Mouse (Mus musculus) hindbrain, embryonic 12.5 days (tissue): ENCODE results near the gene Cwc22. TPM values are rescaled to one million over a fixed set of nuclear protein-coding genes. Genes with fewer than 3 reads are reported as not detected.
"Not testable (repeated sequence)": the region's sequence is repeated elsewhere in the genome, so short reads cannot be mapped to it uniquely, and the experiment has no call there.

Experiments used
- ATAC-seq: fragments of 200-750 bp; cut with Nextera tagmentation; 2 replicates; pipeline ENCODE4 v1.8.0; 2017; ENCODE audit warnings: moderate TSS enrichment; ENCODE audit not compliant: low FRiP score
- H3K27ac ChIP-seq: fragments of 300-500 bp; sonication (generic); 2 replicates; pipeline ENCODE4 v1.5.1; 2016; ENCODE audit warnings: mild to moderate bottlenecking
- H3K27me3 ChIP-seq: fragments of 300-500 bp; sonication (generic); 2 replicates; pipeline ENCODE4 v1.6.1; 2016; ENCODE audit warnings: mild to moderate bottlenecking
- H3K36me3 ChIP-seq: fragments of 300-500 bp; sonication (generic); 2 replicates; pipeline ENCODE4 v1.6.1; 2016; ENCODE audit warnings: mild to moderate bottlenecking
- H3K4me1 ChIP-seq: fragments of 300-500 bp; sonication (generic); 2 replicates; pipeline ENCODE4 v1.6.1; 2016
- H3K4me2 ChIP-seq: fragments of 300-500 bp; sonication (generic); replicated peaks from 2 replicates; pipeline ENCODE4 v1.6.1; 2016; ENCODE audit warnings: mild to moderate bottlenecking
- H3K4me3 ChIP-seq: fragments of 300-500 bp; sonication (generic); 2 replicates; pipeline ENCODE4 v1.5.1; 2016; ENCODE audit warnings: mild to moderate bottlenecking
- H3K9ac ChIP-seq: fragments of 300-500 bp; sonication (generic); 2 replicates; pipeline ENCODE4 v1.6.1; 2016; ENCODE audit warnings: mild to moderate bottlenecking, moderate library complexity
- H3K9me3 ChIP-seq: fragments of 300-500 bp; sonication (generic); replicated peaks from 2 replicates; pipeline ENCODE4 v1.6.1; 2016; ENCODE audit warnings: mild to moderate bottlenecking
- WGBS: fragments of 180-500 bp; shearing (Covaris S2); methylation state at CpG from one replicate; pipeline ENCODE4 v1.1.7; 2016; 5-methylcytosine and 5-hydroxymethylcytosine counted together
- polyA plus RNA-seq: library from polyadenylated mRNA; unstranded; fragments of >200 nt; fragmentation: Nextera tagmentation; extraction: Ambion mirVana; gene quantifications from 2 replicates; pipeline ENCODE4 v1.2.1, GENCODE M21; 2016

Gene Cwc22
- polyA plus RNA-seq, 1 experiment from 2014 or later, result 30.3 TPM

GRCm38 (mm10) chr2:77901269-77901668 lies 44.9 kb downstream of the Cwc22 start:
- H3K27ac ChIP-seq, result no peak overlapping the region
- H3K9ac ChIP-seq, result no peak overlapping the region
- ATAC-seq, result no peak
- 96% methylated on average over 5 of the region's 5 CpGs for WGBS
- H3K4me1 ChIP-seq, result no peaks in the 10 kb centered on the region
- no peak overlapping the region for H3K4me2 ChIP-seq
- no peaks in the 10 kb centered on the region for H3K9me3 ChIP-seq
- no peak overlapping the region for H3K4me3 ChIP-seq
- peaks cover 70% of the 10 kb centered on the region for H3K36me3 ChIP-seq
- H3K27me3 ChIP-seq, result no peaks in the 10 kb centered on the region

- Histone ChIP-seq H3K4me3 (no peak overlapping the region), H3K27me3 (no peaks in the 10 kb centered on the region), H3K9ac (no peak overlapping the region), H3K4me1 (no peaks in the 10 kb centered on the region), H3K36me3 (peaks cover 69% of the 10 kb centered on the region), H3K27ac (no peak overlapping the region), H3K4me2 (no peak overlapping the region), H3K9me3 (no peaks in the 10 kb centered on the region)
- WGBS, result 96% methylated on average over 5 of the region's 5 CpGs
- no peak for ATAC-seq
Measured at GRCm38 (mm10) chr2:77900741-77901140, 45.4 kb downstream of the Cwc22 start.

GRCm38 (mm10) chr2:77900111-77900510 lies 46.1 kb downstream of the Cwc22 start:
- Histone ChIP-seq H3K36me3 (peaks cover 64% of the 10 kb centered on the region), H3K27me3 (no peaks in the 10 kb centered on the region), H3K4me2 (no peak overlapping the region), H3K4me1 (no peaks in the 10 kb centered on the region), H3K9me3 (no peaks in the 10 kb centered on the region), H3K9ac (no peak overlapping the region), H3K27ac (no peak overlapping the region), H3K4me3 (no peak overlapping the region)
- ATAC-seq, result no peak
- 86% methylated on average over 2 of the region's 2 CpGs for WGBS

- H3K36me3 ChIP-seq, result peaks cover 62% of the 10 kb centered on the region
- no peaks in the 10 kb centered on the region for H3K27me3 ChIP-seq
- no peaks in the 10 kb centered on the region for H3K4me1 ChIP-seq
- H3K4me3 ChIP-seq, result no peak overlapping the region
- no peaks in the 10 kb centered on the region for H3K9me3 ChIP-seq
- no peak overlapping the region for H3K4me2 ChIP-seq
- ATAC-seq, result no peak
- H3K9ac ChIP-seq, result no peak overlapping the region
- no peak overlapping the region for H3K27ac ChIP-seq
- WGBS, result 96% methylated on average over 2 of the region's 2 CpGs
Measured at GRCm38 (mm10) chr2:77898436-77898835, 47.7 kb downstream of the Cwc22 start.

- 93% methylated on average over 5 of the region's 5 CpGs for WGBS
- no peak for ATAC-seq
Measured at GRCm38 (mm10) chr2:77897988-77898387, 48.2 kb downstream of the Cwc22 start.

GRCm38 (mm10) chr2:77897558-77897899 lies 48.6 kb downstream of the Cwc22 start:
- Histone ChIP-seq H3K4me2 (no peak overlapping the region), H3K4me1 (no peaks in the 10 kb centered on the region), H3K9me3 (no peaks in the 10 kb centered on the region), H3K9ac (no peak overlapping the region), H3K27me3 (no peaks in the 10 kb centered on the region), H3K36me3 (peaks cover 63% of the 10 kb centered on the region), H3K27ac (no peak overlapping the region), H3K4me3 (no peak overlapping the region)
- WGBS, result 87% methylated on average over 3 of the region's 3 CpGs
- ATAC-seq, result no peak

More at GRCm38 (mm10) chr2:77897988-77898387, 48.2 kb downstream of the Cwc22 start:
- no peak overlapping the region for H3K4me3 ChIP-seq
- H3K4me2 ChIP-seq, result no peak overlapping the region
- no peaks in the 10 kb centered on the region for H3K27me3 ChIP-seq
- no peaks in the 10 kb centered on the region for H3K9me3 ChIP-seq
- peaks cover 62% of the 10 kb centered on the region for H3K36me3 ChIP-seq
- no peak overlapping the region for H3K27ac ChIP-seq
- no peak overlapping the region for H3K9ac ChIP-seq
- H3K4me1 ChIP-seq, result no peaks in the 10 kb centered on the region

GRCm38 (mm10) chr2:77896843-77897557 lies 49.2 kb downstream of the Cwc22 start:
- 93% methylated on average over 12 of the region's 12 CpGs for WGBS

GRCm38 (mm10) chr2:77895906-77896570 lies 50.1 kb downstream of the Cwc22 start:
- H3K27ac ChIP-seq, H3K9me3 ChIP-seq, H3K27me3 ChIP-seq, H3K4me3 ChIP-seq, ATAC-seq, H3K4me1 ChIP-seq, H3K9ac ChIP-seq, H3K4me2 ChIP-seq: not testable (repeated sequence)
- peaks cover 57% of the 10 kb centered on the region for H3K36me3 ChIP-seq
- 96% methylated on average over 16 of the region's 16 CpGs for WGBS

More at GRCm38 (mm10) chr2:77896843-77897557, 49.2 kb downstream of the Cwc22 start:
- no peaks in the 10 kb centered on the region for H3K4me1 ChIP-seq
- H3K9ac ChIP-seq, result no peak overlapping the region
- no peak overlapping the region for H3K27ac ChIP-seq
- H3K36me3 ChIP-seq, result peaks cover 60% of the 10 kb centered on the region
- no peaks in the 10 kb centered on the region for H3K9me3 ChIP-seq
- H3K4me3 ChIP-seq, result no peak overlapping the region
- ATAC-seq, result no peak
- H3K27me3 ChIP-seq, result no peaks in the 10 kb centered on the region
- H3K4me2 ChIP-seq, result no peak overlapping the region

GRCm38 (mm10) chr2:77894896-77895295 lies 51.3 kb downstream of the Cwc22 start:
- 90% methylated on average over 8 of the region's 8 CpGs for WGBS
- H3K36me3 ChIP-seq, result peaks cover 53% of the 10 kb centered on the region
- H3K4me2 ChIP-seq, result no peak overlapping the region
- no peaks in the 10 kb centered on the region for H3K27me3 ChIP-seq
- no peak overlapping the region for H3K4me3 ChIP-seq
- H3K4me1 ChIP-seq, result no peaks in the 10 kb centered on the region
- no peak for ATAC-seq
- no peak overlapping the region for H3K9ac ChIP-seq
- no peaks in the 10 kb centered on the region for H3K9me3 ChIP-seq
- H3K27ac ChIP-seq, result no peak overlapping the region

GRCm38 (mm10) chr2:77893505-77893904 lies 52.7 kb downstream of the Cwc22 start:
- Histone ChIP-seq H3K9me3 (no peaks in the 10 kb centered on the region), H3K4me2 (no peak overlapping the region), H3K9ac (no peak overlapping the region), H3K27ac (no peak overlapping the region), H3K4me1 (no peaks in the 10 kb centered on the region), H3K36me3 (peaks cover 40% of the 10 kb centered on the region), H3K27me3 (no peaks in the 10 kb centered on the region), H3K4me3 (no peak overlapping the region)
- ATAC-seq, result no peak
- WGBS, result 98% methylated on average over 8 of the region's 8 CpGs

- Histone ChIP-seq H3K4me1 (no peaks in the 10 kb centered on the region), H3K27ac (no peak overlapping the region), H3K4me3 (no peak overlapping the region), H3K4me2 (no peak overlapping the region), H3K27me3 (no peaks in the 10 kb centered on the region), H3K9me3 (no peaks in the 10 kb centered on the region), H3K9ac (no peak overlapping the region), H3K36me3 (peaks cover 31% of the 10 kb centered on the region)
- ATAC-seq, result no peak
- WGBS, result 95% methylated on average over 4 of the region's 4 CpGs
Measured at GRCm38 (mm10) chr2:77892573-77892972, 53.6 kb downstream of the Cwc22 start.

- H3K4me3 ChIP-seq, result no peak overlapping the region
- no peak overlapping the region for H3K27ac ChIP-seq
- H3K9ac ChIP-seq, result no peak overlapping the region
- no peaks in the 10 kb centered on the region for H3K4me1 ChIP-seq
- 94% methylated on average over 5 of the region's 5 CpGs for WGBS
- no peaks in the 10 kb centered on the region for H3K27me3 ChIP-seq
- H3K4me2 ChIP-seq, result no peak overlapping the region
- no peak for ATAC-seq
- H3K36me3 ChIP-seq, result peaks cover 24% of the 10 kb centered on the region
- H3K9me3 ChIP-seq, result no peaks in the 10 kb centered on the region
Measured at GRCm38 (mm10) chr2:77890836-77891438, 55.2 kb downstream of the Cwc22 start.
